Mouse (Mus musculus): ENCODE measurements at regions not wholly inside any gene's neighbourhood (a gene's known extent, or its start where the extent isn't known, plus 50 kb on each side); places are given as distances from the start of the nearest gene placed in this dataset.

DNA sequence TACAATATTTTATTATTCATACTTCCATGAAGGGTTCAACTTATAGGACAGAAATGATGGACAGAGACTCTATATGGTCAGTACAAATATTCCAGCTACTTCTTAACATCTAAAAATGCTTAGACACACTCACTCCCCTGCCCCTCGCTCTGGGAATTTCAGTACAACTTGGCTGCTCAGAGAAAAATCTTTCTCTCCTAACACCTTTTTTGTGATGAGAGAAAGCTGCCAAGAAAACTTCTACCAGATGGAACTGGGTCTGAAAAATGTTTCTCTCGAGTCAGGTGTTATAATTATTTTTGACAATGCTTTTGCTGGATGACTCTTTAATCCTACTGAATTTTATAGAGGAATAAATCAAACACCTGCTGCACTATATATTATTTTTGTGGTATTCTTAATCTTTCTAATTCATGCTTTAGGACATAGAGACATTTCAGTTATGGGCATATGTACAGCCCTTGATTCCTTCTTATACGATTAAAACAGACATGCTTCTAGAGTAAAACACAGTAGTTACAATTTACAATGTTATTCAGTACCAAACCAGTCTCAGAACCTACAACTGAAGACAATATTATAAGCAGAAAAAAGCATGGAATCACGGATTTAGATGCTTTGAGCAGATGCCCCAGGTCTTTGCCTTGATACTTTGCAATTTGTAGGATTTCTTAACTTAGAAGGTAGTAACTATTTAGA lies 2681.0 kb downstream of the 9330182O14Rik start:
- TF ChIP-seq POLR2A (IDR thresholded peaks at IDR 0.05; ENCODE audit: borderline replicate concordance, insufficient read depth, low read length), result no peak
- no peak for TF ChIP-seq CTCF (IDR thresholded peaks at IDR 0.05; ENCODE audit: borderline replicate concordance, insufficient read depth, low read depth, low read length)

Data from cerebellum, adult 2 months (tissue).